Mouse (Mus musculus): ENCODE data around the gene Cpn2.
A peak's percentile ranks its signal among the peaks of the same experiment; 100 is the strongest.

Cpn2 gene

GRCm38 (mm10) chr16:30267359-30267758 is at the start of gene Cpn2:
Gene Cpn2 (minus strand): TSS chr16:30267499.
- peak in 1 of 2 experiments; percentile 71 for DNase-seq (ENCODE audit: inconsistent age in 2 of 2, low spot score in 1 of 2)

GRCm38 (mm10) chr16:30314236-30314635 is 46.9 kb upstream of the Cpn2 start:
- peak in 1 of 2 experiments; percentile 47 for DNase-seq (ENCODE audit: inconsistent age in 2 of 2, low spot score in 1 of 2)

GRCm38 (mm10) chr16:30310647-30311046 is 43.3 kb upstream of the Cpn2 start, which contains the start of gene Gp5:
Gene Gp5 (minus strand): TSS chr16:30310779.
- DNase-seq (ENCODE audit: inconsistent age in 2 of 2, low spot score in 1 of 2), result no peak

GRCm38 (mm10) chr16:30310171-30310515 is 42.8 kb upstream of the Cpn2 start:
- DNase-seq (ENCODE audit: inconsistent age in 2 of 2, low spot score in 1 of 2), result no peak

- DNase-seq (ENCODE audit: inconsistent age in 2 of 2, low spot score in 1 of 2), result peak; percentile 8 to 64
Measured at GRCm38 (mm10) chr16:30309395-30310170, 42.3 kb upstream of the Cpn2 start.

- DNase-seq (ENCODE audit: inconsistent age in 2 of 2, low spot score in 1 of 2), result peak; percentile 28 to 64
Measured at GRCm38 (mm10) chr16:30308616-30309394, 41.5 kb upstream of the Cpn2 start.

- DNase-seq (ENCODE audit: inconsistent age in 2 of 2, low spot score in 1 of 2), result no peak
Measured at GRCm38 (mm10) chr16:30307961-30308615, 40.8 kb upstream of the Cpn2 start.

GRCm38 (mm10) chr16:30307306-30307705 is 40.0 kb upstream of the Cpn2 start:
- DNase-seq (ENCODE audit: inconsistent age in 2 of 2, low spot score in 1 of 2), result no peak

- DNase-seq (ENCODE audit: inconsistent age in 2 of 2, low spot score in 1 of 2), result no peak
Measured at GRCm38 (mm10) chr16:30306102-30306501, 38.8 kb upstream of the Cpn2 start.

- no peak for DNase-seq (ENCODE audit: inconsistent age in 2 of 2, low spot score in 1 of 2)
Measured at GRCm38 (mm10) chr16:30304236-30304635, 36.9 kb upstream of the Cpn2 start.

GRCm38 (mm10) chr16:30303411-30303810 is 36.1 kb upstream of the Cpn2 start:
- DNase-seq (ENCODE audit: inconsistent age in 2 of 2, low spot score in 1 of 2), result no peak

GRCm38 (mm10) chr16:30302686-30303085 is 35.4 kb upstream of the Cpn2 start:
- no peak for DNase-seq (ENCODE audit: inconsistent age in 2 of 2, low spot score in 1 of 2)

- DNase-seq (ENCODE audit: inconsistent age in 2 of 2, low spot score in 1 of 2), result no peak
Measured at GRCm38 (mm10) chr16:30299711-30300277, 32.5 kb upstream of the Cpn2 start.

- DNase-seq (ENCODE audit: inconsistent age in 2 of 2, low spot score in 1 of 2), result no peak
Measured at GRCm38 (mm10) chr16:30297450-30297849, 30.2 kb upstream of the Cpn2 start.

GRCm38 (mm10) chr16:30296601-30297275 is 29.4 kb upstream of the Cpn2 start:
- no peak for DNase-seq (ENCODE audit: inconsistent age in 2 of 2, low spot score in 1 of 2)

- no peak for DNase-seq (ENCODE audit: inconsistent age in 2 of 2, low spot score in 1 of 2)
Measured at GRCm38 (mm10) chr16:30295106-30295505, 27.8 kb upstream of the Cpn2 start.

- no peak for DNase-seq (ENCODE audit: inconsistent age in 2 of 2, low spot score in 1 of 2)
Measured at GRCm38 (mm10) chr16:30290436-30290835, 23.1 kb upstream of the Cpn2 start.

GRCm38 (mm10) chr16:30285701-30286100 is 18.4 kb upstream of the Cpn2 start:
- no peak for DNase-seq (ENCODE audit: inconsistent age in 2 of 2, low spot score in 1 of 2)

- DNase-seq (ENCODE audit: inconsistent age in 2 of 2, low spot score in 1 of 2), result peak in 1 of 2 experiments; percentile 56
Measured at GRCm38 (mm10) chr16:30283743-30284337, 16.5 kb upstream of the Cpn2 start.

- DNase-seq (ENCODE audit: inconsistent age in 2 of 2, low spot score in 1 of 2), result peak; percentile 21 to 35
Measured at GRCm38 (mm10) chr16:30282844-30283495, 15.7 kb upstream of the Cpn2 start, which contains the start of gene Lrrc15. Gene Lrrc15 (minus strand): TSS chr16:30283256.
